Mouse (Mus musculus): ENCODE measurements around the gene Hadha. TPM values are rescaled to one million over a fixed set of nuclear protein-coding genes. Genes with fewer than 3 reads are reported as not detected.

Hadha gene
- polyA plus RNA-seq, 1 experiment from 2014 or later: 135 TPM

DNA sequence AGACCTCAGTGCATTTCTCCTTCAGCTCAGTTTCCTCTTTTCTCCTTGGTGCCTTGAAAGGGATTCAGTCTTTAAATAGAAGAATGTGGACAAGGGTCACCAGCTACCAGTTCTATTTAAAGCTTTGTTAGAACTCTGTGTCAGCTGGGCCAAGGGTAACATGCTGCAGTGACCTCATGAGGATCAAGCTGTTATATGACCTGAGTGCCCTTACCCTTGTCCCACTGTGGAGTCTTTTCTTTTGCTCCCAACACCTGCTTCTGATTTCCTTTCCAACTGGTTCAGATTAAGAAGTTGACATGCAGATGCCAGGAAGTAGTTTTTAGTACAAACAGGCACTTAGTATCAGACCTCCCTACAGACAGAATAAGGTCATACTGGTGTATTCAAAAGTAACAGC is 17.2 kb upstream of the Hadha start:
- no peak overlapping the region for H3K9ac ChIP-seq
- no peaks in the 10 kb centered on the region for H3K9me3 ChIP-seq
- no peak overlapping the region for H3K4me2 ChIP-seq (replicated peaks)
- ATAC-seq (ENCODE audit: insufficient number of reproducible peaks, insufficient read depth, low FRiP score, low TSS enrichment): no peak
- no peak overlapping the region for H3K27ac ChIP-seq
- no peaks in the 10 kb centered on the region for H3K27me3 ChIP-seq
- peaks cover 12% of the 10 kb centered on the region for H3K4me1 ChIP-seq
- no peak overlapping the region for H3K4me3 ChIP-seq
- peaks cover 50% of the 10 kb centered on the region for H3K36me3 ChIP-seq

DNA sequence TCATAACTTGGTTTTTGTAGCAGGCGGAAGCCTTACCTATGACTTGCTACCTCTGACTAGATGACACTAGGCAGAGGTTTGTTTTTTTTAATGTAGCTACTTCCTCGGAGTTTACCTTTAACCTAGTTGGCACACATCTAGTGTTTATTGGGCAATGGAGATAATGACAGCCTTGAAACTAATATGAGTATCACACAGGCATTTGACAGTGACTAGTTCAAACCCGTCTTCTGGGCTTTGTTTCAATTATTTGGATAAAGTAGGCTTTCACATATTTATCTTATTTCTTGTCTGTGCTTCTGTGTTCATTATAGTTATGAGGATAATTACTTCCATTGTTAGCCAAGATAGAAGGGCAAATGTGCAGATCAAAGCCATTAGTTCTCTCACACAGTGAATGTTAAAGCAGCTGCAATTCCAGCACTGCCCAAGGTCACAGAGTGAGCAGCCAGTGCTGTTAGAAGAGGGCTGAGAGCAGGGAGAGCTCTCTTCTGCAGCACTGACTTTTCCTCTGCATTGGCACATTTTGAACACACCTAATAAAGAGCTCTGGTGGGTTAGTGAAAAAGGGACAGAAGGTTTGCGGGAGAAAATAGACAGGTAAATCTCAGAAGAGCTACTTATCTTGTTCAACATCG is 15.5 kb upstream of the Hadha start:
- ATAC-seq (ENCODE audit: insufficient number of reproducible peaks, insufficient read depth, low FRiP score, low TSS enrichment): no peak
- 75% methylated on average over 5 of the region's 5 CpGs for WGBS
- Histone ChIP-seq H3K4me2 (replicated peaks) (no peak overlapping the region), H3K4me1 (peaks cover 12% of the 10 kb centered on the region), H3K9me3 (no peaks in the 10 kb centered on the region), H3K27ac (no peak overlapping the region), H3K36me3 (peaks cover 37% of the 10 kb centered on the region), H3K27me3 (no peaks in the 10 kb centered on the region), H3K9ac (no peak overlapping the region), H3K4me3 (no peak overlapping the region)

DNA sequence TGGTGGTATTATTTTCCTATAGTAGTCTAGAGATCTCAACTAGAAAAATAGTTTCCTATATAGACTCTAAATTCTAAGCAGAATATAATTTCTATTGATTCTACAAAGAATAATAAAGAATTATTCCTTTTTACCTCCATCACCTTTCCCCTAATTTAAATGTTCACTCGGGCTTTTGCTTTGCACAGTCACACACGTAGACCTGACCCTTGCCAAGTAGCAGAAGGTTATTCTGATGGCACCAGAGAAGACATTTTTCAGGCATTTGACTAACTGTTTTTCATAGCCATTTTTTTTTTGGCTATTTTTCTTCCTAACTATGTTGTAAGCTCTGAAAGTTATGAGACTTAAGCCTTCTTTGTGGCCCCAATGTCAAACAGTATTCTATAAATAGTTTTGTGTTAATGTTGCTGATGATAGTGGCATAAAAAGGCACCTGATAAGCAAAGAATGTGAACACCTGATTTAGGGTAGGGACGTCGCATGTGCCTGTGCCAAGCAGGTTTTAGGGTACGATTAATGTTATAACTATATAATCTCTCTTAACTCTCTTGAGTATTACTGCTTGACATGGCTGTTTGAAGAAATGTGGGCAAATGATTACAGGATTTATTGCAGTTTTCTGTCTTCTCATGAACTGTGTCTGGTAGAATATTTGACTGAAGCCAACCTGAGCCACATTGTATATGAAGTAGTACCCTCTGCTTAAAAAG is 10.4 kb upstream of the Hadha start:
- Histone ChIP-seq H3K4me2 (replicated peaks) (no peak overlapping the region), H3K4me3 (no peak overlapping the region), H3K36me3 (peaks cover 21% of the 10 kb centered on the region), H3K4me1 (no peaks in the 10 kb centered on the region), H3K9ac (no peak overlapping the region), H3K27ac (no peak overlapping the region), H3K9me3 (no peaks in the 10 kb centered on the region), H3K27me3 (no peaks in the 10 kb centered on the region)
- 94% methylated on average over 5 of the region's 5 CpGs for WGBS
- no peak for ATAC-seq (ENCODE audit: insufficient number of reproducible peaks, insufficient read depth, low FRiP score, low TSS enrichment)

DNA sequence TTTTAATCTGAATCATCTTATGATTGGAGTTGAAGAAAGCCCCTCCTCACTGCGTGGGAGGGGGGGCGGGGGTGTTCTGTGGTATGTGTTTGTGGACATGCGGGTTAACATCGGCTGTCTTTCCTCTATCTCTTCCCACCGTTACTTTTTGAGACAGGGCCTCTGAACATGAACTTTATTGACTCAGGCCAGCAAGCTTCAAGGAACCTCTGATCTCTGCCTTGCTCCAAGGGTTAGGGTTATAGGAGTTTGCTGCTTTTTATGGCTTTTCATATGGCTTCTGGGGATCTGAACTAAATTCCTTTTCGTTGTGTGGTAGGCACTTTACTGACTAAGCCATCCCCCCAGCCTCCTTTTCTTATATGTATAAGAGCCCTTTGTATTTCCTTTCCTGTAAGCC is 7.4 kb upstream of the Hadha start:
- Histone ChIP-seq H3K27me3 (no peaks in the 10 kb centered on the region), H3K9ac (no peak overlapping the region), H3K4me2 (replicated peaks) (no peak overlapping the region), H3K4me3 (no peak overlapping the region), H3K36me3 (peaks cover 4% of the 10 kb centered on the region; the same call in 1 of the 2 replicates), H3K9me3 (no peaks in the 10 kb centered on the region), H3K4me1 (no peaks in the 10 kb centered on the region), H3K27ac (no peak overlapping the region)
- no peak for ATAC-seq (ENCODE audit: insufficient number of reproducible peaks, insufficient read depth, low FRiP score, low TSS enrichment)
- 91% methylated on average over 6 of the region's 6 CpGs for WGBS

DNA sequence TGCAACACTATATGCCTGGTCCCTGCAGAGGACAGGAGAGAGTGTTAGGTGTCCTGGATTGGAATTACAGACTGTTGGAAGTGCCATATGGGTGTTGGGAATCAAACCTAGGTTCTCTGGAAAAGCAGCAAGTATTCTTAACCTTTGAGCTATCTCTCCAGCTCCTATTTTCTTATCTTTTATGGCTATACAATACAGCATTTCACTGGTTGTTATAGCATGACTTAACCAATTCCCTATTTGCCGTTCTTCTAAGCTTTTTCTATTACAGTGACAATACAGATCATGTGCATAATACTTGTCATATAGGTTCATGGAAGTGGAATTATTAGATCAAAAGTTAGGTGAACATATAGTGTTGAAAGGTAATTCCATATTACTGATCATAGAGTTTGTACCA is 6.9 kb upstream of the Hadha start:
- Histone ChIP-seq H3K4me1 (no peaks in the 10 kb centered on the region), H3K4me2 (replicated peaks) (no peak overlapping the region), H3K27me3 (no peaks in the 10 kb centered on the region), H3K9ac (no peak overlapping the region), H3K27ac (no peak overlapping the region), H3K36me3 (peaks cover 4% of the 10 kb centered on the region; the same call in 1 of the 2 replicates), H3K4me3 (no peak overlapping the region), H3K9me3 (no peaks in the 10 kb centered on the region)
- ATAC-seq (ENCODE audit: insufficient number of reproducible peaks, insufficient read depth, low FRiP score, low TSS enrichment): no peak
- 94% methylated on average over 1 of the region's 1 CpGs for WGBS

DNA sequence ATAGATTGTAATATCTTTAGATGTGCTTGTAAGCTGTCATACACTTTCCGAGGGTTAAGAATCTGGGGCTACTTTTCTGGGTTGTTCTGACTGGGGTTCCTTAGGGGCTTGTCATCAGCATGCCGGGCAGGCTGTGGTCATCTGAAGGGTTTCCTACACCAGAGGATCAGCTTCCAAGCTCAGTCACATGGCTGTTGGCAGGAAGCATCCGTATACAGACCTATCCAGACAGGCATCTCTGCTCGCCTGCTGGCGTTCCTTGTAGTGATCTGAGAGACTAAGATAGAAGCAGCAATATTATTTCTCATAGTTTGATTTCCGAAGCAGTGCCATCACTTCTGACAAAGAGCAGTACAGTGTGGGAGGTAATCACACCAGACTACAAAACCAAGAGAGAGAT is 4.6 kb upstream of the Hadha start:
- Histone ChIP-seq H3K4me2 (replicated peaks) (no peak overlapping the region), H3K9me3 (no peaks in the 10 kb centered on the region), H3K27me3 (no peaks in the 10 kb centered on the region), H3K4me3 (no peak overlapping the region), H3K9ac (no peak overlapping the region), H3K27ac (no peak overlapping the region), H3K36me3 (no peaks in the 10 kb centered on the region), H3K4me1 (peaks cover 8% of the 10 kb centered on the region; the same call in 1 of the 2 replicates)
- WGBS: 84% methylated on average over 6 of the region's 6 CpGs
- ATAC-seq (ENCODE audit: insufficient number of reproducible peaks, insufficient read depth, low FRiP score, low TSS enrichment): no peak

DNA sequence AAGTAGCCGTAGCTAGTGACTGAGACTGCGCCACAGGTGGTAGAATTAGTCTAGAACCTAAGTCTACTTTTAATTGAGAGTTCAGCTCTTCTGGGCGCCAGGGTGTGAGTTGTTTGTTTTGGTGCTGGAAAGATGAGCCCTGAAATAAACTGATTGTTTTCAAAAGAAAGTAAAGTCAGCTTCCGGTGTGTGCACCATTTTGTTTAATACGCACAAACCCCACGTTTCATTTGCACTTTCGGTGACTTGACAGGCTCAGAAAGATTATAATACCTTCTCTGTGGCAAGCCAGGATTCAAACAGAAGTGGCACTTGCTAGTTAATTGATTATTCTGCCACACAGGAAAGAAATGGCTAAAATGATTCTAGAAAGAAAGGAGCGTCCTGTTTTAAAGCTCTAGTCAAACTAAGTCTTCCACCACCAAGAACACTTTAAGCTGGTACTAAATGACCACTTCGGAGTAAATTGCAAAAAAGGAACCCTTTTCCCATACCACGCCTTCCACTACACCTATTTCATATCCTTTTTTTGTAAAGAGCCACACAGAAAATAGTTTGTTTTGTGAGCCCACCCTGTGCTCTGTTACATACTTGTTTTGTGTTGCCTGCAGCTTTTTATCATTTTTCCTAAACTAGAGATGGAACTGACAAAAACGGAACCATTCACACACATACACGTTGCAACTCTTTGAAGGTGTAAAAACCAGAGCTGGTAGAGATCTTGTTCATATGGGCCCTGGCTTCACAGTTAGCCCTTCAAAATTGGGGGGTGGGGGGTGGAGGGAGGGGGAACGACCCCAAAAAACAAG is 1.1 kb upstream of the Hadha start:
- no peaks in the 10 kb centered on the region for H3K27me3 ChIP-seq
- ATAC-seq (ENCODE audit: insufficient number of reproducible peaks, insufficient read depth, low FRiP score, low TSS enrichment): no peak
- H3K36me3 ChIP-seq: no peaks in the 10 kb centered on the region
- no peaks in the 10 kb centered on the region for H3K9me3 ChIP-seq
- peak overlapping the region; percentile 89 for H3K4me3 ChIP-seq
- WGBS: 40% methylated on average over 13 of the region's 13 CpGs
- H3K4me1 ChIP-seq: peaks cover 8% of the 10 kb centered on the region
- H3K4me2 ChIP-seq (replicated peaks): peak overlapping the region; percentile 76
- no peak overlapping the region; the same call in 1 of the 2 replicates for H3K27ac ChIP-seq
- H3K9ac ChIP-seq: peak overlapping the region; percentile 82

DNA sequence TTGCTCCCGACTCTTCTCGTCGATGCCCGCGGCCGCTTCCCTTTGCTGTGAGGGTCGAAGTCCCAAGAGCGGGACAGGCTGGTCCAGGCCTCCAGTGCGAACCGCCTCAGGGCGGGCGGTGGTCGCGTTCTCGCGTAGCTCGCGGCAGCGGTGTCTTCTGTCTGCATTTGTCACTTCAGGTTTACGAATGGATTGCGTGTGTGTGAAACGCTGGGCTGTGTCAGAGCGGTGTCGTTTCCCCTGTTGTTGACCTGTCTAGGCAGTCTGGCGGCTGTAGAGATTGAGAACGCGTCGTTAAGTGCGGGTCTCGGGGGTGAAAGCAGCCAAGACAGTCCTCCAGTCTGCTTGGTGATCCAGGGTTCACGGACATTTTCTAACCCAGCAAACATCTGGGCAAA is 432 bp upstream of the Hadha start:
- Histone ChIP-seq H3K4me2 (replicated peaks) (peak overlapping the region; percentile 76), H3K4me3 (peak overlapping the region; percentile 89), H3K27ac (peak overlapping the region; percentile 64), H3K9ac (peak overlapping the region; percentile 82), H3K27me3 (no peaks in the 10 kb centered on the region), H3K4me1 (peaks cover 8% of the 10 kb centered on the region), H3K9me3 (no peaks in the 10 kb centered on the region), H3K36me3 (no peaks in the 10 kb centered on the region)
- ATAC-seq (ENCODE audit: insufficient number of reproducible peaks, insufficient read depth, low FRiP score, low TSS enrichment): peak; percentile 53
- under 1% methylated on average over 31 of the region's 31 CpGs for WGBS

DNA sequence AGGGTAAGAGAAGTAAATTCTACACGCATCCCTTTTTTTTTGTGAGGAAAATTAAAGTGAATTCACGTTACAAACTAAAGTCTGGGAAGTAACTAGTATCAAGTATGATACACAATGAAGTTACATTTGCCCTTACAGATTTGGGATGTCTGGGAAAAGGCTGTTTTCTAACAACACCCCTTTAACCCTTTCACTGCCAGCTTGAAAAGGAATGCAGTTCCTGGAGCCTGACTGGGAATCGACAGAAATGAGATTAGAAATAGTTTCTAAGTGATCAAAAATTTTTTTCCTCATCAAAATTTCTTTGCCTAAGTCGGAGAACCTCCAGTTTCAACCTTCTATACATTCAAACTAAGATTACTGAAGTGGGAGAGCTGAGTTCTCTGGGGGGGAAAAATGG is 949 bp downstream of the Hadha start:
- Histone ChIP-seq H3K27ac (no peak overlapping the region), H3K9ac (peak overlapping the region; percentile 82), H3K4me3 (peak overlapping the region; percentile 89), H3K4me2 (replicated peaks) (peak overlapping the region; percentile 76), H3K27me3 (no peaks in the 10 kb centered on the region), H3K9me3 (no peaks in the 10 kb centered on the region), H3K36me3 (no peaks in the 10 kb centered on the region; the same call in 1 of the 2 replicates), H3K4me1 (peaks cover 8% of the 10 kb centered on the region)
- no peak for ATAC-seq (ENCODE audit: insufficient number of reproducible peaks, insufficient read depth, low FRiP score, low TSS enrichment)
- WGBS: 18% methylated on average over 4 of the region's 4 CpGs

DNA sequence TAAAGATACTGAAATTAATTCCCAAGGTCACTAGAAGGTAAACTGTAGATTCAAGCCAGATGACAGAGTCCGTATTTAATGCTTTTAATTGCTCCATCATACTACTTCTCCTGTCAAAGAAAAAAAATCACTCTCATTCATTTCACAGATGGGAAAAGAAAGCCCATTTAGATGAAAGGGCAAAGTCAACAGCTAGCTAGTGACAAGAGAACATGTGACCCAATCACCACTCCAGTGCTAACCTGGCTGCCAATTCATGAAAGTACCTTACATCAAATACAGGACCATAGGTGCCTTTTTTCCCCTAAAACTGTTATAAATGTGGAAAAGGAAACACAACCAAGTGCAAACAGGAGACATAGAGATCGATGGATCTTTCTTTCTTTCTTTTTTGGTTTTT is 1.7 kb downstream of the Hadha start:
- no peaks in the 10 kb centered on the region for H3K9me3 ChIP-seq
- 74% methylated on average over 2 of the region's 2 CpGs for WGBS

DNA sequence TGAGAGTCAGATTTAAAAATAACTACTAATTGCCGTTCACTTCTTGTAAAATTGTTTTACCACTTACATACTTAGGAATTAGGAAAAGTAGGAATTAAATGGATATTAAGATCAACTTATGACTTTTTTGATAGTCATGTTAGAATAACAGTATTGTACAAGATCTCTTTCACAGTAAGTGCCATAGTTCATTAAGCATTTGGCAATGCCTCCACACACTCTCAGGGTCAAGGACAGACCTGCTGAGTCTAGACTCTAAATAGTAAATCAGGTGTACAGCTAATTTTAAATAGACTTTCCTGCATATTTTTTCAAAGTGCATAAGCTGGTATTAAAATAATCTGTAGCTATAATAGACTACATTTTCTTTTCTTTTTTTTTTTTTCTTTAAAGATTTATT is 2.5 kb downstream of the Hadha start:
- ATAC-seq (ENCODE audit: insufficient number of reproducible peaks, insufficient read depth, low FRiP score, low TSS enrichment): no peak
- Histone ChIP-seq H3K36me3 (no peaks in the 10 kb centered on the region; the same call in 1 of the 2 replicates), H3K9ac (no peak overlapping the region), H3K9me3 (no peaks in the 10 kb centered on the region), H3K4me1 (peaks cover 8% of the 10 kb centered on the region), H3K4me2 (replicated peaks) (no peak overlapping the region), H3K4me3 (no peak overlapping the region), H3K27ac (no peak overlapping the region), H3K27me3 (no peaks in the 10 kb centered on the region)
- WGBS: 88% methylated on average over 1 of the region's 1 CpGs

More for the DNA sequence above, 1.7 kb downstream of the Hadha start:
- no peak overlapping the region for H3K27ac ChIP-seq
- H3K4me3 ChIP-seq: no peak overlapping the region
- H3K36me3 ChIP-seq: no peaks in the 10 kb centered on the region; the same call in 1 of the 2 replicates
- H3K27me3 ChIP-seq: no peaks in the 10 kb centered on the region
- ATAC-seq (ENCODE audit: insufficient number of reproducible peaks, insufficient read depth, low FRiP score, low TSS enrichment): no peak
- no peak overlapping the region for H3K9ac ChIP-seq
- H3K4me2 ChIP-seq (replicated peaks): peak overlapping the region; percentile 76; the same call in 1 of the 2 replicates
- peaks cover 8% of the 10 kb centered on the region for H3K4me1 ChIP-seq
